Mouse (Mus musculus) cerebellum, postnatal 25 days (tissue): ENCODE measurements around the gene Yif1a.

Source experiments
- DNase-seq, 2 experiments: peaks; one replicate each; pipeline ENCODE4 v3.0.0; 2021; ENCODE audit warnings: mixed read lengths in 2 of 2

Yif1a gene

GRCm38 (mm10) chr19:5060365-5061330 is 27.7 kb upstream of the Yif1a start:
- no peak for DNase-seq

GRCm38 (mm10) chr19:5062041-5062440 is 26.3 kb upstream of the Yif1a start:
- DNase-seq = no peak

GRCm38 (mm10) chr19:5062446-5062845 is 25.9 kb upstream of the Yif1a start:
- no peak for DNase-seq

- no peak for DNase-seq
These were observed 23.2 kb upstream of the Yif1a start for GRCm38 (mm10) chr19:5065104-5065503.

GRCm38 (mm10) chr19:5067040-5067799 is 21.1 kb upstream of the Yif1a start:
- DNase-seq = no peak

GRCm38 (mm10) chr19:5067867-5068569 is 20.3 kb upstream of the Yif1a start, which contains the start of gene Cd248:
Cd248 (plus strand) TSS chr19:5068078.
- peak in 1 of 2 experiments; percentile 62 for DNase-seq

GRCm38 (mm10) chr19:5068570-5069234 is 19.6 kb upstream of the Yif1a start:
- DNase-seq = peak in 1 of 2 experiments; percentile 45

- DNase-seq = no peak
These were observed 18.9 kb upstream of the Yif1a start for GRCm38 (mm10) chr19:5069486-5069885.

- DNase-seq = no peak
These were observed 18.4 kb upstream of the Yif1a start for GRCm38 (mm10) chr19:5069978-5070377.

- DNase-seq = no peak
These were observed 17.3 kb upstream of the Yif1a start for GRCm38 (mm10) chr19:5071077-5071476.

- peak in 1 of 2 experiments; percentile 60 for DNase-seq
These were observed 16.6 kb upstream of the Yif1a start for GRCm38 (mm10) chr19:5071545-5072369.

- DNase-seq = no peak
These were observed 15.8 kb upstream of the Yif1a start for GRCm38 (mm10) chr19:5072389-5073019.

- peak in 1 of 2 experiments; percentile 82 for DNase-seq
These were observed 15.3 kb upstream of the Yif1a start for GRCm38 (mm10) chr19:5073028-5073427.

GRCm38 (mm10) chr19:5073518-5073917 is 14.8 kb upstream of the Yif1a start:
- no peak for DNase-seq

GRCm38 (mm10) chr19:5079279-5079678 is 9.1 kb upstream of the Yif1a start:
- DNase-seq = no peak

GRCm38 (mm10) chr19:5082005-5082404 is 6.3 kb upstream of the Yif1a start:
- DNase-seq = no peak

- peak; percentile 52 to 69 for DNase-seq
These were observed 5.7 kb upstream of the Yif1a start for GRCm38 (mm10) chr19:5082596-5082995.

- no peak for DNase-seq
These were observed 4.1 kb upstream of the Yif1a start for GRCm38 (mm10) chr19:5083961-5084833.

- DNase-seq = peak in 1 of 2 experiments; percentile 64
These were observed 3.5 kb upstream of the Yif1a start for GRCm38 (mm10) chr19:5084834-5085144.
